Mouse (Mus musculus) testis, adult 2 months (tissue): ENCODE data around the gene 2300003K06Rik.

ENCODE experiments used
- CTCF ChIP-seq: fragments of 200-500 bp; IDR thresholded peaks from 2 replicates; pipeline ENCODE4 v1.5.1; 2012; ENCODE audit warnings: low read depth, mild to moderate bottlenecking, inconsistent platforms, low read length, moderate library complexity; ENCODE audit not compliant: control insufficient read depth, insufficient read depth, insufficient replicate concordance
- POLR2A ChIP-seq: fragments of 200-500 bp; IDR thresholded peaks from 2 replicates; pipeline ENCODE4 v1.6.1; 2012; ENCODE audit warnings: low read depth, mild to moderate bottlenecking, inconsistent platforms, low read length, moderate library complexity; ENCODE audit not compliant: control insufficient read depth

DNA sequence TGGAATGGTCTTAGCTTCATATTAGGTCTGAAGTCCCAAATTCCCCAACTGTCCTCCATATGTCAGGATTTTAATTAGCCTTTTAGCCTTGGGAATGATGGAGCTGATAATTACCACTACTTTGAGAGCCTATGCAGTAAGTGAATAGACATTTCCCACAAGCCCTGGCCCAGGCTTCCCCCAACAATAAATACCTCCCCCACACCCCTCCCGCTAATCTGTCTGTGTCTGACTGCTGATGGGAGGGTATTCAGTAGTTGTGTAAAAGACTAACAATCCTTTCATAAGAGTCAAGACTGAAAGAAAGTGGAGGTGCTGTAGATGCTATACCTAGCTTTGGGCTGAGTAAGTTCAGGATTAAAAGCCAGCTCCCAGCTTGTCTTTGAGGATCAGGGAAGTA lies 4.3 kb upstream of the 2300003K06Rik start:
- TF ChIP-seq CTCF: no peak
- no peak for TF ChIP-seq POLR2A
